Mouse (Mus musculus): ENCODE measurements at regions not wholly inside any gene's neighbourhood (a gene's known extent, or its start where the extent isn't known, plus 50 kb on each side); places are given as distances from the start of the nearest gene placed in this dataset.
A peak's percentile ranks its signal among the peaks of the same experiment; 100 is the strongest.
"Not testable (repeated sequence)": the region's sequence is repeated elsewhere in the genome, so short reads cannot be mapped to it uniquely, and the experiment has no call there.

DNA sequence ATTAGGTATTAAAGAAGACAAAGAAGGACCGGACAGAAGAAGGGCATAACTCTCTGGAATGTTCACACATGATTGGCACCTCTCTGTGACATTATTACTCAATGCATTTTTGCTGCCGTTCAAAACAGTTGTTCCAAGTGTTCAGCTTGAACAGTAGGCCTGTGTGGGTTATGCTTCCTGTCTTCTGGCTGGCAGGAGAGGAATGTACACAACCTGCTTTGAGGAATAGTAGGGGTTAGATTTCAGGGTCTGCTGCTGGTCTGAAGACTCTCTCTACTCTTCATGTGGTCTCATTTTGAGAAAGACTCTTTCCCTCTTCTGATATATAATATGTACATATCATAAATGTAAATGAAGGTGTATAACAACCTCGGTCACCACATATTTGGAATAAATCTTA is 137.2 kb upstream of the Adgra3 start:
- 71% methylated on average over 3 of the region's 3 CpGs for WGBS
- no peak overlapping the region for H3K4me3 ChIP-seq
- H3K27ac ChIP-seq: no peak overlapping the region
- H3K79me2 ChIP-seq (replicated peaks; ENCODE audit: control insufficient read depth, insufficient read depth, low read length): no peaks in the 10 kb centered on the region
- no peaks in the 10 kb centered on the region for H3K4me1 ChIP-seq (ENCODE audit: control insufficient read depth, insufficient read depth, low read length)
- H3K27me3 ChIP-seq (ENCODE audit: control insufficient read depth, insufficient read depth, low read length): no peaks in the 10 kb centered on the region
- no peak overlapping the region for H3K9ac ChIP-seq (ENCODE audit: low read depth, low read length)
- no peaks in the 10 kb centered on the region for H3K36me3 ChIP-seq (ENCODE audit: control insufficient read depth, insufficient read depth, low read length)
- DNase-seq: no peak
- intact Hi-C loops (cut with DNase I): no loop called here
- TF ChIP-seq CTCF (IDR thresholded peaks at IDR 0.05) (no peak), POLR2A (IDR thresholded peaks at IDR 0.05; ENCODE audit: insufficient read depth, low read depth, low read length) (no peak), EP300 (IDR thresholded peaks at IDR 0.05; ENCODE audit: insufficient read depth, low read depth, low read length) (no peak)

DNA sequence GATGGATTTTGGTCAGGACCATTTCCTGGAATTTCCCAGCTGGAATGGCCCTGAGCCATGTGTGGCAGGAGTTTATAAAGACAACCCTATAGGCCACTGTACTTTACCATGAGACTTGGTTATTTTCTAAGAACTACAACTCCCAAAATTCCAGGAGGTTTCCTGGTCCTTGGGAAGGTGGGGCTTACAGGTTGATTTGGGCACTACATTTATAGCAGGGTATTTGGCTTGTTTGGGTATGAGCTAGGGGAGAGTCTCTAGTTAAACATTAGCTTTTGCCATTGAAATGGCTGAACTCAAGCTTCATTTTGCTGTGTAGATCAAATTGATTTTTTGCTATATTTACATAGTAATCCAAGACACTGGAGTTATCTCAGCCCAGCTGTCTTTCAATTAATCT is 130.6 kb upstream of the Adgra3 start:
- TF ChIP-seq CTCF (IDR thresholded peaks at IDR 0.05) (no peak), POLR2A (IDR thresholded peaks at IDR 0.05; ENCODE audit: insufficient read depth, low read depth, low read length) (no peak), EP300 (IDR thresholded peaks at IDR 0.05; ENCODE audit: insufficient read depth, low read depth, low read length) (no peak)
- no peak overlapping the region for H3K27ac ChIP-seq

DNA sequence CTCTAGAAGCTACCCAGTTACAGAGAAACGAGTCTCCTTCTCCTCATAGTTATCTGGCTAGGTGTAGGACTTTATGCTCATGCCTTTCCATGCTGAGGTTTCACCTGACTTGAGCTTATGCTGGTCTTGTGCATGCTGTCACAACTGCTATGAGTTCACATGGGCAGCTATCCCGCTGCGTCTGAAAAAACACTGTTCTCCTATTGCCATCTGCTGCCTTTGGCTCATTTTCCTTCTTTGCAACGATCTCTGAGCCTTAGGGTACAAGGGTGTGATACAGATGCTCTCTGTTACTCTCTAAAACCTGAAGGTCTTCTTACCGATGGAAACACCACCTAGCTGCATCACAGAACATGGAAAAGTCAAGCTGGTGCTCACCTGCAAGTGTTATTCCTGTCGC is 123.9 kb upstream of the Adgra3 start:
- 80% methylated on average over 6 of the region's 6 CpGs for WGBS
- H3K4me1 ChIP-seq (ENCODE audit: control insufficient read depth, insufficient read depth, low read length): no peaks in the 10 kb centered on the region
- intact Hi-C loops (cut with DNase I): no loop called here
- TF ChIP-seq CTCF (IDR thresholded peaks at IDR 0.05) (no peak), POLR2A (IDR thresholded peaks at IDR 0.05; ENCODE audit: insufficient read depth, low read depth, low read length) (no peak), EP300 (IDR thresholded peaks at IDR 0.05; ENCODE audit: insufficient read depth, low read depth, low read length) (no peak)
- no peaks in the 10 kb centered on the region for H3K79me2 ChIP-seq (replicated peaks; ENCODE audit: control insufficient read depth, insufficient read depth, low read length)
- no peak for DNase-seq
- no peaks in the 10 kb centered on the region for H3K36me3 ChIP-seq (ENCODE audit: control insufficient read depth, insufficient read depth, low read length)
- H3K9ac ChIP-seq (ENCODE audit: low read depth, low read length): no peak overlapping the region
- H3K27ac ChIP-seq: no peak overlapping the region
- no peak overlapping the region for H3K4me3 ChIP-seq
- no peaks in the 10 kb centered on the region for H3K27me3 ChIP-seq (ENCODE audit: control insufficient read depth, insufficient read depth, low read length)

More for the DNA sequence above, 130.6 kb upstream of the Adgra3 start:
- no peaks in the 10 kb centered on the region for H3K27me3 ChIP-seq (ENCODE audit: control insufficient read depth, insufficient read depth, low read length)
- intact Hi-C loops (cut with DNase I): no loop called here
- H3K4me3 ChIP-seq: no peak overlapping the region
- H3K9ac ChIP-seq (ENCODE audit: low read depth, low read length): no peak overlapping the region
- no peaks in the 10 kb centered on the region for H3K36me3 ChIP-seq (ENCODE audit: control insufficient read depth, insufficient read depth, low read length)
- H3K79me2 ChIP-seq (replicated peaks; ENCODE audit: control insufficient read depth, insufficient read depth, low read length): no peaks in the 10 kb centered on the region
- DNase-seq: no peak
- H3K4me1 ChIP-seq (ENCODE audit: control insufficient read depth, insufficient read depth, low read length): no peaks in the 10 kb centered on the region

DNA sequence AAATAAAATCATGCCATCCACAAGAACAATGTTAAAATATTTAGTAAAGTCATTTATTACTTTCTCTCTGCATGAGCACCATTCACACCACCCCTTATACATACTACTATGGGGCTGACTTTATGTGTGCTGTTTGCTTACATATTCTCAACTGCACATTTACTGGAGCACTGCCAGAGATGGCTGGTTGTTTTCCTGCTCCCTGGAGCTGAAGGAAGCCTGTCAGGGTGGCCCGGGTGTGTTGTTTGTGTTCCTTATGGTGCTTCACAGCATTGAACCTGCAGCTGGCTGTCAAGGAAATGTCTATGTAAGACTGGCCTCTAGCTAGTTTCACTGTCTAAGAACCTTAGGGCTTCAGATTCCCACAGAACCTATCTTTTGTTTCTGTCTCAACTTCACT is 97.8 kb upstream of the Adgra3 start:
- Histone ChIP-seq H3K4me1 (ENCODE audit: control insufficient read depth, insufficient read depth, low read length) (no peaks in the 10 kb centered on the region), H3K9ac (ENCODE audit: low read depth, low read length) (no peak overlapping the region), H3K27me3 (ENCODE audit: control insufficient read depth, insufficient read depth, low read length) (no peaks in the 10 kb centered on the region), H3K27ac (no peak overlapping the region), H3K79me2 (replicated peaks; ENCODE audit: control insufficient read depth, insufficient read depth, low read length) (no peaks in the 10 kb centered on the region), H3K36me3 (ENCODE audit: control insufficient read depth, insufficient read depth, low read length) (no peaks in the 10 kb centered on the region), H3K4me3 (no peak overlapping the region)
- DNase-seq: no peak
- TF ChIP-seq CTCF (IDR thresholded peaks at IDR 0.05) (no peak), EP300 (IDR thresholded peaks at IDR 0.05; ENCODE audit: insufficient read depth, low read depth, low read length) (no peak), POLR2A (IDR thresholded peaks at IDR 0.05; ENCODE audit: insufficient read depth, low read depth, low read length) (no peak)
- intact Hi-C loops (cut with DNase I): no loop called here
- 25% methylated on average over 1 of the region's 1 CpGs for WGBS

DNA sequence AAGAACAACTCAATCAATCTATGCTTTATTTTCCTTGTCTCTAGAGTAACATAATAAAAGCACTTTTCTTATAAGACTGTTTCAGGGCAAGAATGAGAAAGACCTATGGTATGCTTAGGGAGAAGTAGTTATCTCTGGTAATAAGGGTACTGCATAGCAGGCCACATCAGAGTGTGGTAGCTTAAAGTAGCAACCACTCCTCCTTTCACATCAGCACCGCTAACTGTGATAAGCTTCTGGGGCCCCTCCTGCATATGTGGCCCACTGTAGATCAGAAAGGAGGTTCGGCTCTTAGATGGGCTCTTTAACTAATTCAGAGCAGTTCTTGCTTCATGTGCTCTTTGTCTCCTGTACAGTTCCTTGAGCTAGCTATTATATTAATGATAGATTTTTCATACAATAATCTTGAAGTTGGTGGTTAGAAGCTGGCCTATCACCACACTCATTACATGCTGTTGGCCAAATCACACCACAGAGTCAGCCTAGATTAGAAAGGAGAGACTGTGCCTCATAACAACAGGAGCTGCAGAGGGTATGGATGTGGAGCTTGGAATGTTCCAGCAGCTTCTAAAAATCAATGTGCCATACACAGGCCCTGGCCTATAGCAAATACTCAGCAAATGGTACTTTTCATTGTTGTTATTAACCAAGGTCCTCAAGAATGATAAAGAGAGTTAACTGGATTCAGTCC is 96.5 kb upstream of the Adgra3 start:
- H3K27me3 ChIP-seq (ENCODE audit: control insufficient read depth, insufficient read depth, low read length); H3K4me3 ChIP-seq; H3K4me1 ChIP-seq (ENCODE audit: control insufficient read depth, insufficient read depth, low read length); H3K27ac ChIP-seq; DNase-seq; intact Hi-C loops (cut with DNase I); H3K9ac ChIP-seq (ENCODE audit: low read depth, low read length); H3K36me3 ChIP-seq (ENCODE audit: control insufficient read depth, insufficient read depth, low read length); H3K79me2 ChIP-seq (replicated peaks; ENCODE audit: control insufficient read depth, insufficient read depth, low read length): not testable (repeated sequence)
- 75% methylated on average over 2 of the region's 2 CpGs for WGBS

DNA sequence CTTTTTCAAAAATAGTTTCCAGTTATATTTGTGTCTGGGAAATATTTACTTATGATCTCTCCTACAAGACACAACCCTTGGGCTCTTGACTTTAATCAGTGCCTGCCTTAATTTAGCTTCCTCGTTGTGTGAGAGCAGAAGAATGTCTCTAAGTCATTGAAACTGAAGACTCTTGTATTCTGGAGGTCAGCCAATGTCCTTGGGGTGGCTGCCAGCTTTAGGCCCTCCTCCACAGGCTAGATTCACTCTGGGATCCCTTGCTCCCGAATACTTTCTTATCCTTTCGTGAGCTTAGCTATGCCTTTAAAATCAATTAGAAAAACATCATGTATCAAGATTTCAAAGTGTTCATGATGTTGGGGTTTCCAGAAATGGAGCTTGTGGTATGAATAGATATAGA is 88.1 kb upstream of the Adgra3 start:
- TF ChIP-seq POLR2A (IDR thresholded peaks at IDR 0.05; ENCODE audit: insufficient read depth, low read depth, low read length) (no peak), EP300 (IDR thresholded peaks at IDR 0.05; ENCODE audit: insufficient read depth, low read depth, low read length) (no peak), CTCF (IDR thresholded peaks at IDR 0.05) (no peak)
- Histone ChIP-seq H3K27ac (no peak overlapping the region), H3K4me1 (ENCODE audit: control insufficient read depth, insufficient read depth, low read length) (no peaks in the 10 kb centered on the region), H3K9ac (ENCODE audit: low read depth, low read length) (no peak overlapping the region), H3K36me3 (ENCODE audit: control insufficient read depth, insufficient read depth, low read length) (no peaks in the 10 kb centered on the region), H3K79me2 (replicated peaks; ENCODE audit: control insufficient read depth, insufficient read depth, low read length) (no peaks in the 10 kb centered on the region), H3K4me3 (no peak overlapping the region), H3K27me3 (ENCODE audit: control insufficient read depth, insufficient read depth, low read length) (no peaks in the 10 kb centered on the region)
- intact Hi-C loops (cut with DNase I): no loop called here
- DNase-seq: peak; percentile 35 to 50
- 8% methylated on average over 3 of the region's 3 CpGs for WGBS
